Mouse (Mus musculus): Measurements from ENCODE around the gene Tssk6. TPM values are rescaled to one million over a fixed set of nuclear protein-coding genes. Genes with fewer than 3 reads are reported as not detected.

Gene Tssk6
- polyA plus RNA-seq, 1 experiment from 2014 or later: 4.7 TPM

DNA sequence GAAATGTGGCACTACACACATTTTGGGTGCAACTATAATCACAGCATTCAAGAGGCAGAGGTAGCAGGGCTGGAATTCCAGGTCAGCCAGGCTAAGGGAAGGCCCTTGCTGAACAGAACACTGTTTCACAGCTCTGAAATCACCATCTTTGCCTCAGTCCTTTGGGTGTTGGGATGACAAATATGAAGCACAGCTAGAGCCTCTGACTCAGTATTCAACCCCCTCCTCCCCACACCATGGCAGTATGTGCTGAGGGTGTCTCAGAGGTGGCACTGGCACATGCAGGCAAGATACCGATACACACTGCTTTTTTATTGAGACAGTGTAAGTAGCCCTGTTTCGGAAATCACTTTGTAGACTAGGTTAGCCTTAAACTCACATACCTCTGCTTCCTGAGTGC, 4.3 kb downstream of the Tssk6 start:
- H3K27ac ChIP-seq: no peak overlapping the region
- H3K4me1 ChIP-seq (replicated peaks; ENCODE audit: control insufficient read depth, insufficient read depth, low read length): peaks cover 13% of the 10 kb centered on the region
- 93% methylated on average over 2 of the region's 2 CpGs for WGBS
- H3K36me3 ChIP-seq (replicated peaks; ENCODE audit: control insufficient read depth, insufficient read depth): peaks cover 40% of the 10 kb centered on the region
- no peak for ATAC-seq (ENCODE audit: low FRiP score)
- no peaks in the 10 kb centered on the region for H3K9me3 ChIP-seq (ENCODE audit: control insufficient read depth, low read length)
- H3K9ac ChIP-seq: no peak overlapping the region
- no peak for DNase-seq (ENCODE audit: low spot score)
- H3K4me2 ChIP-seq (replicated peaks): no peak overlapping the region
- H3K4me3 ChIP-seq (replicated peaks; ENCODE audit: low read length): no peak overlapping the region
- H3K27me3 ChIP-seq (ENCODE audit: control insufficient read depth, insufficient read depth, low read length): no peaks in the 10 kb centered on the region

DNA sequence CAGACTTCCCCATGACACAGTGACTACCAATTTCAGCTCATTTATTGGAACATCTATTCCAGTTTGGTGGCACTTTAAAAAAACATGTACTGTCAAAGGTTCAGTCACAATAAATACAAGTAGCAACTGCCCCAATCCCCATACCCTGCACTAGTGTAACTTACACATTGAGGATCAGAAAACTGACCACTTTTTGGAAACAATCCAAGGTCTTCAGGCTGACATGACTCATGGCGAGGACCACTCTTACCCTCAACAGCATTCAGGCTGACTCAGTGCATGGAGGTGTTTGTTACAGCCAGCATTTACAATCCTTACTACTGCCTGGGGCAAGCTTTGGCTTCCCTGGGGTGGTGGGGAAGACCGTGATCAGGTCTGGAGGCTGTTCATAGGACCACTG, 5.1 kb downstream of the Tssk6 start:
- peaks cover 10% of the 10 kb centered on the region for H3K4me1 ChIP-seq (replicated peaks; ENCODE audit: control insufficient read depth, insufficient read depth, low read length)
- H3K4me2 ChIP-seq (replicated peaks): no peak overlapping the region
- no peaks in the 10 kb centered on the region for H3K27me3 ChIP-seq (ENCODE audit: control insufficient read depth, insufficient read depth, low read length)
- H3K36me3 ChIP-seq (replicated peaks; ENCODE audit: control insufficient read depth, insufficient read depth): peaks cover 49% of the 10 kb centered on the region
- no peak overlapping the region for H3K4me3 ChIP-seq (replicated peaks; ENCODE audit: low read length)
- no peak overlapping the region for H3K9ac ChIP-seq
- no peak overlapping the region for H3K27ac ChIP-seq
- H3K9me3 ChIP-seq (ENCODE audit: control insufficient read depth, low read length): no peaks in the 10 kb centered on the region
- 91% methylated on average over 2 of the region's 2 CpGs for WGBS
- ATAC-seq (ENCODE audit: low FRiP score): no peak
- no peak for DNase-seq (ENCODE audit: low spot score)

DNA sequence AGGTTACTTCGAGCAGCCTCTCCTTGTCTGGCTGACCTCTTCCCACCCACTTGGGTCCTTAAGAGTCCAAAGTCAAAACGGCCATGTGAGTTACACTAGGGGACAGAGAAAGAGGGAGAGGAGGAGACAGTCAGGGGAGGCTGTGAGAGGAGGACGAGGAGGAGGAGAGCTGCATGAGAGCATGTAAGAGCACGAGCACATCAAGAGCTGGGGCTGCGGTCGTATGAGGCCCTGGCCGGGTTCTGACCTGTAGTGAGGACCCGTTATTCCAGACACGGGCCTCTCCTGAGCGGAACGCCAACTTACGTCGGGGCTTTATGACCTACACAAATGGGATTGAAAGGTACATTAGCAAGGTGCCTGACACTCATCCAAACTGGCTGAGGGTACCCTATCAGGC, 9.9 kb downstream of the Tssk6 start:
- DNase-seq (ENCODE audit: low spot score) (no peak), ATAC-seq (ENCODE audit: low FRiP score) (no peak)
- no peak overlapping the region for H3K4me2 ChIP-seq (replicated peaks)
- H3K9me3 ChIP-seq (ENCODE audit: control insufficient read depth, low read length): no peaks in the 10 kb centered on the region
- WGBS: 92% methylated on average over 13 of the region's 13 CpGs
- H3K9ac ChIP-seq: no peak overlapping the region
- no peaks in the 10 kb centered on the region for H3K27me3 ChIP-seq (ENCODE audit: control insufficient read depth, insufficient read depth, low read length)
- H3K36me3 ChIP-seq (replicated peaks; ENCODE audit: control insufficient read depth, insufficient read depth): peaks cover 80% of the 10 kb centered on the region
- no peaks in the 10 kb centered on the region for H3K4me1 ChIP-seq (replicated peaks; ENCODE audit: control insufficient read depth, insufficient read depth, low read length)
- no peak overlapping the region for H3K27ac ChIP-seq
- H3K4me3 ChIP-seq (replicated peaks; ENCODE audit: low read length): no peak overlapping the region

DNA sequence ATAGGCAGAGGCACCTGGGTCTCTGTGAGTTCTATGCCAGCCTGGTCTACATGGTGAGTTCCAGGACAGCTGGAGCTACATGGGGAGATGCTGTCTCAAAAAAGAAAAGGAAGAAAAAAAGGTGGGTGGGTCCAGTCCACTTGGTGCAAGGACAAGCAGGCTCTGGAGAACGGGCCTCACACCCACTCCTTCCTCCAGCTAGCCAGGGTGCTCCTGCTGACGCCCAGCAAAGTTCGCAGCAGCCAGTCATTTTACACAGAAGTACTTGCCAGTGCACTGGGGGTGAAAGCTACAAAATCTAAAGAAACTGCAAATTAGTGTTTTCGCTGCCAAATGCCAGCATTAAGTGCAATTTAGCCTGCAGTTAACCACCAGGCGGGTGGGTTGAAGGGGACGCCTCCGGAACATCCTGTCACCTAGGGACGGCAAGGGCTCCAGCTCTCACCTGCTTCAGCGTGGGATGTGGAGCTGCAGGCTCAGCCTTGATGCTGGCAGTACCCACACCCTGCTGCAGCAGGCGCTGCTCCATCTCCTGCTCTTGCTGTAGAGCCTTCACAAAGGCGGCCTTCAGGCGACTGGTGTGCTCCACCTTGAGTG, 10.6 kb downstream of the Tssk6 start:
- DNase-seq (ENCODE audit: low spot score): no peak
- H3K27ac ChIP-seq: no peak overlapping the region
- no peaks in the 10 kb centered on the region for H3K27me3 ChIP-seq (ENCODE audit: control insufficient read depth, insufficient read depth, low read length)
- H3K4me1 ChIP-seq (replicated peaks; ENCODE audit: control insufficient read depth, insufficient read depth, low read length): no peaks in the 10 kb centered on the region
- no peak for ATAC-seq (ENCODE audit: low FRiP score)
- H3K9me3 ChIP-seq (ENCODE audit: control insufficient read depth, low read length): no peaks in the 10 kb centered on the region
- H3K9ac ChIP-seq: no peak overlapping the region
- WGBS: 93% methylated on average over 12 of the region's 12 CpGs
- H3K36me3 ChIP-seq (replicated peaks; ENCODE audit: control insufficient read depth, insufficient read depth): peaks cover 74% of the 10 kb centered on the region
- no peak overlapping the region for H3K4me2 ChIP-seq (replicated peaks)
- no peak overlapping the region for H3K4me3 ChIP-seq (replicated peaks; ENCODE audit: low read length)

DNA sequence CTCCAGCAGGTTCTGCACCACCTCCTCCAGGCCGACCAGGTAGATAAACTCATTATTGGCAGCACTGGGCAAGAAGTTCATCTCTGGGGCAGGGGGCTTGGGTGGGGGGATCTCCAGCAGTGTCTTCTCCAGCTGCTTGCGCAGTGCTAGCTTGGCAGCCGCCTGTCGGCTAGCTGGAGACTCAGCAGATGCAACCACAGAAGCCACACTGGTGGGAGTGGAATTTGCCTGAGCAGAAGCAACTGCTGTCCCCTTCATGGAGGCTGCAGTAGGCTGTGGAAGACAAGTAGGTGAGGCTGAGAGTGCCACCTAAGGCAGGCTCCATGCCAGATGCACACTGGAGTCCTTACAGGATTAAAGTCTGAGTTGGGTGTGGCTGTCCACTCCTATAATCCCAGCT, 12.5 kb downstream of the Tssk6 start:
- Histone ChIP-seq H3K9me3 (ENCODE audit: control insufficient read depth, low read length) (no peaks in the 10 kb centered on the region), H3K27me3 (ENCODE audit: control insufficient read depth, insufficient read depth, low read length) (no peaks in the 10 kb centered on the region), H3K9ac (no peak overlapping the region), H3K36me3 (replicated peaks; ENCODE audit: control insufficient read depth, insufficient read depth) (peaks cover 56% of the 10 kb centered on the region), H3K4me1 (replicated peaks; ENCODE audit: control insufficient read depth, insufficient read depth, low read length) (no peaks in the 10 kb centered on the region), H3K4me2 (replicated peaks) (no peak overlapping the region), H3K27ac (no peak overlapping the region), H3K4me3 (replicated peaks; ENCODE audit: low read length) (no peak overlapping the region)
- ATAC-seq (ENCODE audit: low FRiP score) (no peak), DNase-seq (ENCODE audit: low spot score) (no peak)
- 95% methylated on average over 4 of the region's 4 CpGs for WGBS

DNA sequence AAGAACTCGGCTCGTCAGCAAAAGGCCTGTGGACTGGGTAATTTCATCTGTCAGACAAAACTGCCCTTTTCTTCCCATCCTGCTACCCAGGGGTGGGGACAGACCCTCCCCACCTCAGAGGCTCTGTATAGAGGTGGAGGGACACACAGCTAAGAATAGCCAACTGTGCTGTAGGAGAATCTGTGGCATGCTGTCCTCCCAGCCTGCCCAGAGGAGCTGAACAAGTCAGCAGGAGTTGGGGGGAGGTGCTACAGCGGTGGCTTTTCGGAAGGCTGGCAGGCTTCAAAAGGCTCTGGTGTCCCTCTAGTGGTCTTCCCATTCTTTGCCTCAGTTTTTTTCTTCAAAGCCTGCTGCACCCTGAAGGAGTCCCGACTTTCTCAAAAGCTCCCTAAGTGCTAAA, 13.8 kb downstream of the Tssk6 start:
- WGBS: 41% methylated on average over 5 of the region's 5 CpGs
- DNase-seq (ENCODE audit: low spot score) (peak; percentile 44), ATAC-seq (ENCODE audit: low FRiP score) (no peak)
- no peaks in the 10 kb centered on the region for H3K9me3 ChIP-seq (ENCODE audit: control insufficient read depth, low read length)
- no peak overlapping the region for H3K27ac ChIP-seq
- no peak overlapping the region for H3K9ac ChIP-seq
- H3K36me3 ChIP-seq (replicated peaks; ENCODE audit: control insufficient read depth, insufficient read depth): peaks cover 45% of the 10 kb centered on the region
- H3K27me3 ChIP-seq (ENCODE audit: control insufficient read depth, insufficient read depth, low read length): no peaks in the 10 kb centered on the region
- no peak overlapping the region for H3K4me2 ChIP-seq (replicated peaks)
- no peak overlapping the region for H3K4me3 ChIP-seq (replicated peaks; ENCODE audit: low read length)
- peaks cover 8% of the 10 kb centered on the region; the same call in 1 of the 2 replicates for H3K4me1 ChIP-seq (replicated peaks; ENCODE audit: control insufficient read depth, insufficient read depth, low read length)

DNA sequence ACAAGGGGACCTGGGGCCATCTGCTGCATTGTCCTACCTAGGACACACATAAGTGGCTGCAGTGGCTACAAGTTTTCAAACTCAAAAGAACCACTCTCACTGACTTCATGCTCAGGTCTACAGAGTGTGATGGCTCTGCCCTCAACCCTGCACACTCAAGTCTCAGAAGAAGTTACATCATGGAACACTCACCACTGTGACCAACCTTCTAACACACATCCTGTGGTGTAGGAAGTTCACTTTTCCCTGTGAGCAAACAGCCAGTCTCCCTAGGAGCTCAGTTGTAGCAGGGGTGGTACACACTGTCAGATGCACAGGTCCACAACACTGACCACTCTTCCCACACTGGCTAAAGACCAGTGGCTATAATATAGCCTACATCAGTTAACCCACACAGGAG, 16.5 kb downstream of the Tssk6 start:
- Histone ChIP-seq H3K36me3 (replicated peaks; ENCODE audit: control insufficient read depth, insufficient read depth) (peaks cover 18% of the 10 kb centered on the region), H3K9ac (no peak overlapping the region), H3K9me3 (ENCODE audit: control insufficient read depth, low read length) (no peaks in the 10 kb centered on the region), H3K27me3 (ENCODE audit: control insufficient read depth, insufficient read depth, low read length) (no peaks in the 10 kb centered on the region), H3K4me3 (replicated peaks; ENCODE audit: low read length) (no peak overlapping the region), H3K27ac (no peak overlapping the region), H3K4me2 (replicated peaks) (no peak overlapping the region), H3K4me1 (replicated peaks; ENCODE audit: control insufficient read depth, insufficient read depth, low read length) (peaks cover 13% of the 10 kb centered on the region; the same call in 1 of the 2 replicates)
- ATAC-seq (ENCODE audit: low FRiP score): no peak; the same call in 1 of the 2 replicates
- DNase-seq (ENCODE audit: low spot score): no peak

DNA sequence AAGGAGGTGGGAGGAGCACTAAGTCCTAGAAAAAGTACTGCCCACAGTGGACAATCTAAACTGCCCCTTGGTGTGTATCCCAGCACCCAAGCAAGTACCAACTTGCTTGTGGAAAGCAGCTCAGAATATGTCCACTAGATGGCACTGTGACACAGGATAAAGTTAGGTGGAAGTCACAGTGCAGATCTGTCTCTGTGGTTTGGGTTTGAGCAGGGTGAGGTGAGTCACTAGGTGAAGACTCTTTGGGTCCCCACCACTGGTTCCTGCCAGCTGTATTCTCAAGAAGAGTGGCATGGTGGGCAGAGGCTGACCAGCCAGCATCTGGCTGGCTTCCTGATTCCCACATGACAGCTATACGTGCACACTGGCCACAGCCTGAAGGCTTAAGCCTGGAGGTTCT, 17.0 kb downstream of the Tssk6 start:
- H3K4me2 ChIP-seq (replicated peaks): no peak overlapping the region
- DNase-seq (ENCODE audit: low spot score) (peak; percentile 93), ATAC-seq (ENCODE audit: low FRiP score) (peak; percentile 61)
- H3K9me3 ChIP-seq (ENCODE audit: control insufficient read depth, low read length): no peaks in the 10 kb centered on the region
- no peak overlapping the region for H3K9ac ChIP-seq
- no peak overlapping the region for H3K27ac ChIP-seq
- H3K4me1 ChIP-seq (replicated peaks; ENCODE audit: control insufficient read depth, insufficient read depth, low read length): peaks cover 13% of the 10 kb centered on the region; the same call in 1 of the 2 replicates
- H3K27me3 ChIP-seq (ENCODE audit: control insufficient read depth, insufficient read depth, low read length): no peaks in the 10 kb centered on the region
- H3K36me3 ChIP-seq (replicated peaks; ENCODE audit: control insufficient read depth, insufficient read depth): peaks cover 13% of the 10 kb centered on the region
- 68% methylated on average over 1 of the region's 1 CpGs for WGBS
- no peak overlapping the region for H3K4me3 ChIP-seq (replicated peaks; ENCODE audit: low read length)

DNA sequence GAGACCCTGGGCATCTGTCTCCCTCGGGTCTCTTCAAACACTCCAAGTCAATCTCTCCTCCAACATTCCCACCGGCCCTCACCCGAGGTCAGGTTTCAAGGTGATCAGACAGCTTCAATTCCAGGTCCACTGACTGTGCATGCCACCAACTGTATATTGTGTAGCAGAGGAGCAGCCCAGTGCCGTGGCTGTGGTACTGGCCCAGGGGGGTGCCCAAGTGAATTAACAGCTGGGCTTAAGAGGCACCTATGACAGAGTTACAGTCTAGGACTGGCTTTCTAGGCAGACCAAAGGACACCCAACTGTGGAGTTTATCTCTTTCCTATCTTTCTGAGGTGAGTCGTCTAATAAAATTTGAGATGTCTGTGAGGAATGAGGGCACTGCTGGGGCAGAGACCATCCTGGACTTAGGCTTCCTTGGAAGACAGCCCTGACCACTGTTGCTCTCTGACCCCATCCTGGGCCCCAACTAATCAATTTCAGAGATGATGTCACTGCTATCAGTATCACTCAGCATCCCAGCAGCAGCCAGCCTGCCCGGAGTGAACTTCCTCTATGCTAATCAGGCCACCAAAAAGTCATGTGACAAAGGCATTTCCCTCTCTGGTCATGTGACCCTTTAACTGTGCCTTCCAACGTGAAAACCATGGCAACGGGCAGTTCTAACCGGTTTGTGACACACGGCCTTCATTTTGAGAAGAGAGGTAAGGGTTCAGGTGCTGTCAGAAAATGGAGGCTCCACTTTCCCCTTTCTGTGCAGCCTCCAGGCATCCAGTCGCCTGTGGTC, 18.1 kb downstream of the Tssk6 start:
- H3K4me3 ChIP-seq (replicated peaks; ENCODE audit: low read length): no peak overlapping the region
- H3K4me1 ChIP-seq (replicated peaks; ENCODE audit: control insufficient read depth, insufficient read depth, low read length): peaks cover 13% of the 10 kb centered on the region; the same call in 1 of the 2 replicates
- 47% methylated on average over 11 of the region's 11 CpGs for WGBS
- ATAC-seq (ENCODE audit: low FRiP score): peak; percentile 58
- H3K27ac ChIP-seq: peak overlapping the region; percentile 77
- H3K9me3 ChIP-seq (ENCODE audit: control insufficient read depth, low read length): no peaks in the 10 kb centered on the region
- H3K36me3 ChIP-seq (replicated peaks; ENCODE audit: control insufficient read depth, insufficient read depth): peaks cover 3% of the 10 kb centered on the region
- DNase-seq (ENCODE audit: low spot score): peak; percentile 69
- peak overlapping the region; percentile 16; the same call in 1 of the 2 replicates for H3K9ac ChIP-seq
- H3K27me3 ChIP-seq (ENCODE audit: control insufficient read depth, insufficient read depth, low read length): no peaks in the 10 kb centered on the region
- 0 out of 2 replicates have a peak overlapping the region, but pooled peaks have one; percentile 11 for H3K4me2 ChIP-seq (replicated peaks)

Data from hindbrain, embryonic 14.5 days (tissue).